Mouse (Mus musculus): ENCODE measurements around the gene Srgap3. TPM values are rescaled to one million over a fixed set of nuclear protein-coding genes. Genes with fewer than 3 reads are reported as not detected.
A peak's percentile ranks its signal among the peaks of the same experiment; 100 is the strongest.

Srgap3 gene
- total and polyA plus RNA-seq, 2 experiments from 2014 or later = 21.2 to 56.7 TPM

GRCm38 (mm10) chr6:112788617-112789016 lies 158.4 kb downstream of the Srgap3 start:
- no peak overlapping the region for H3K4me2 ChIP-seq (ENCODE audit: low read depth)
- peak; percentile 45 for ATAC-seq
- no peak overlapping the region for H3K27ac ChIP-seq (ENCODE audit: low read depth, low read length)
- no peak overlapping the region for H3K4me3 ChIP-seq (ENCODE audit: low read depth, low read length)
- H3K27me3 ChIP-seq (ENCODE audit: insufficient read depth, low read length) = no peaks in the 10 kb centered on the region
- H3K36me3 ChIP-seq (ENCODE audit: insufficient read depth) = no peaks in the 10 kb centered on the region; the same call in 1 of the 2 replicates
- no peaks in the 10 kb centered on the region for H3K4me1 ChIP-seq (ENCODE audit: insufficient read depth)
- 33% methylated on average over 10 of the region's 10 CpGs for WGBS
- TF ChIP-seq CTCF (IDR thresholded peaks at IDR 0.05; ENCODE audit: low read depth) = no peak
- no peaks in the 10 kb centered on the region for H3K9me3 ChIP-seq (ENCODE audit: low read length)
- no peak overlapping the region for H3K9ac ChIP-seq
- DNase-seq = no peak

GRCm38 (mm10) chr6:112788174-112788573 lies 158.9 kb downstream of the Srgap3 start:
- Histone ChIP-seq H3K4me3 (ENCODE audit: low read depth, low read length) (no peak overlapping the region), H3K36me3 (ENCODE audit: insufficient read depth) (no peaks in the 10 kb centered on the region; the same call in 1 of the 2 replicates), H3K4me1 (ENCODE audit: insufficient read depth) (no peaks in the 10 kb centered on the region), H3K27ac (ENCODE audit: low read depth, low read length) (no peak overlapping the region), H3K27me3 (ENCODE audit: insufficient read depth, low read length) (no peaks in the 10 kb centered on the region), H3K9ac (no peak overlapping the region), H3K4me2 (ENCODE audit: low read depth) (no peak overlapping the region), H3K9me3 (ENCODE audit: low read length) (no peaks in the 10 kb centered on the region)
- no peak for ATAC-seq
- 75% methylated on average over 1 of the region's 1 CpGs for WGBS
- no peak for TF ChIP-seq CTCF (IDR thresholded peaks at IDR 0.05; ENCODE audit: low read depth)
- no peak for DNase-seq

GRCm38 (mm10) chr6:112781409-112782093 lies 165.5 kb downstream of the Srgap3 start:
- Histone ChIP-seq H3K9ac (no peak overlapping the region), H3K4me1 (ENCODE audit: insufficient read depth) (no peaks in the 10 kb centered on the region)

GRCm38 (mm10) chr6:112778211-112778610 lies 168.9 kb downstream of the Srgap3 start:
- WGBS = 85% methylated on average over 3 of the region's 3 CpGs
- ATAC-seq (no peak), DNase-seq (peak; percentile 23)
- Histone ChIP-seq H3K27ac (ENCODE audit: low read depth, low read length) (no peak overlapping the region), H3K9me3 (ENCODE audit: low read length) (no peaks in the 10 kb centered on the region), H3K9ac (no peak overlapping the region), H3K36me3 (ENCODE audit: insufficient read depth) (peaks cover 58% of the 10 kb centered on the region), H3K27me3 (ENCODE audit: insufficient read depth, low read length) (no peaks in the 10 kb centered on the region), H3K4me2 (ENCODE audit: low read depth) (no peak overlapping the region), H3K4me3 (ENCODE audit: low read depth, low read length) (no peak overlapping the region), H3K4me1 (ENCODE audit: insufficient read depth) (no peaks in the 10 kb centered on the region)
- no peak for TF ChIP-seq CTCF (IDR thresholded peaks at IDR 0.05; ENCODE audit: low read depth)

More at GRCm38 (mm10) chr6:112781409-112782093, 165.5 kb downstream of the Srgap3 start:
- Histone ChIP-seq H3K36me3 (ENCODE audit: insufficient read depth) (peaks cover 26% of the 10 kb centered on the region), H3K27me3 (ENCODE audit: insufficient read depth, low read length) (no peaks in the 10 kb centered on the region), H3K4me2 (ENCODE audit: low read depth) (no peak overlapping the region), H3K9me3 (ENCODE audit: low read length) (no peaks in the 10 kb centered on the region), H3K27ac (ENCODE audit: low read depth, low read length) (no peak overlapping the region), H3K4me3 (ENCODE audit: low read depth, low read length) (no peak overlapping the region)
- 80% methylated on average over 10 of the region's 10 CpGs for WGBS
- ATAC-seq (no peak), DNase-seq (no peak)
- TF ChIP-seq CTCF (IDR thresholded peaks at IDR 0.05; ENCODE audit: low read depth) = peak; percentile 47; the same call in 1 of the 2 replicates

GRCm38 (mm10) chr6:112776718-112777117 lies 170.3 kb downstream of the Srgap3 start:
- 95% methylated on average over 6 of the region's 6 CpGs for whole genome bisulfite sequencing
- Histone ChIP-seq H3K4me2 (ENCODE audit: low read depth) (no peak overlapping the region), H3K4me1 (ENCODE audit: insufficient read depth) (no peaks in the 10 kb centered on the region), H3K9ac (no peak overlapping the region), H3K36me3 (ENCODE audit: insufficient read depth) (peaks cover 59% of the 10 kb centered on the region), H3K4me3 (ENCODE audit: low read depth, low read length) (no peak overlapping the region), H3K9me3 (ENCODE audit: low read length) (no peaks in the 10 kb centered on the region), H3K27ac (ENCODE audit: low read depth, low read length) (no peak overlapping the region), H3K27me3 (ENCODE audit: insufficient read depth, low read length) (no peaks in the 10 kb centered on the region)
- no peak for TF ChIP-seq CTCF (IDR thresholded peaks at IDR 0.05; ENCODE audit: low read depth)
- ATAC-seq = no peak
- DNase-seq = no peak

GRCm38 (mm10) chr6:112773754-112774153 lies 173.3 kb downstream of the Srgap3 start:
- Histone ChIP-seq H3K4me3 (ENCODE audit: low read depth, low read length) (no peak overlapping the region), H3K4me2 (ENCODE audit: low read depth) (no peak overlapping the region), H3K36me3 (ENCODE audit: insufficient read depth) (peaks cover 68% of the 10 kb centered on the region), H3K9me3 (ENCODE audit: low read length) (no peaks in the 10 kb centered on the region), H3K27ac (ENCODE audit: low read depth, low read length) (no peak overlapping the region), H3K9ac (no peak overlapping the region), H3K4me1 (ENCODE audit: insufficient read depth) (no peaks in the 10 kb centered on the region), H3K27me3 (ENCODE audit: insufficient read depth, low read length) (no peaks in the 10 kb centered on the region)
- DNase-seq (no peak), ATAC-seq (no peak)
- TF ChIP-seq CTCF (IDR thresholded peaks at IDR 0.05; ENCODE audit: low read depth) = no peak
- WGBS = 92% methylated on average over 7 of the region's 7 CpGs

GRCm38 (mm10) chr6:112770996-112771395 lies 176.1 kb downstream of the Srgap3 start:
- Histone ChIP-seq H3K36me3 (ENCODE audit: insufficient read depth) (peaks cover 79% of the 10 kb centered on the region), H3K9ac (no peak overlapping the region), H3K4me3 (ENCODE audit: low read depth, low read length) (no peak overlapping the region), H3K4me1 (ENCODE audit: insufficient read depth) (no peaks in the 10 kb centered on the region), H3K27me3 (ENCODE audit: insufficient read depth, low read length) (no peaks in the 10 kb centered on the region), H3K4me2 (ENCODE audit: low read depth) (no peak overlapping the region), H3K9me3 (ENCODE audit: low read length) (no peaks in the 10 kb centered on the region), H3K27ac (ENCODE audit: low read depth, low read length) (no peak overlapping the region)
- TF ChIP-seq CTCF (IDR thresholded peaks at IDR 0.05; ENCODE audit: low read depth) = no peak
- DNase-seq (no peak), ATAC-seq (no peak)
- WGBS = 90% methylated on average over 2 of the region's 2 CpGs
